Mouse (Mus musculus) hindbrain, postnatal 0 days (tissue): ENCODE measurements at regions not wholly inside any gene's neighbourhood (a gene's known extent, or its start where the extent isn't known, plus 50 kb on each side); places are given as distances from the start of the nearest gene placed in this dataset.

Experiments
- ATAC-seq: fragments of 200-750 bp; cut with Nextera tagmentation; 2 replicates; pipeline ENCODE4 v1.8.0; 2017; ENCODE audit warnings: mild to moderate bottlenecking, moderate TSS enrichment, moderate library complexity
- DNase-seq: peaks from one replicate; pipeline ENCODE4 v3.0.0-alpha.2; 2015; ENCODE audit warnings: low spot score
- H3K27ac ChIP-seq: fragments of 300-500 bp; sonication (generic); 2 replicates; pipeline ENCODE4 v1.5.1; 2014; ENCODE audit warnings: mild to moderate bottlenecking
- H3K27me3 ChIP-seq: fragments of 300-500 bp; sonication (generic); 2 replicates; pipeline ENCODE4 v1.6.1; 2014; ENCODE audit warnings: low read length, mixed read lengths; ENCODE audit not compliant: insufficient read depth
- H3K36me3 ChIP-seq: fragments of 300-500 bp; sonication (generic); 2 replicates; pipeline ENCODE4 v1.6.1; 2014; ENCODE audit warnings: low read length, mixed read lengths; ENCODE audit not compliant: insufficient read depth
- H3K4me1 ChIP-seq: fragments of 300-500 bp; sonication (generic); 2 replicates; pipeline ENCODE4 v1.6.1; 2014; ENCODE audit warnings: antibody characterized with exemption, low read length, mixed read lengths; ENCODE audit not compliant: insufficient read depth
- H3K4me2 ChIP-seq: fragments of 300-500 bp; sonication (generic); 2 replicates; pipeline ENCODE4 v1.6.1; 2014; ENCODE audit warnings: low read depth, mild to moderate bottlenecking, low read length, moderate library complexity, mixed read lengths
- H3K4me3 ChIP-seq: fragments of 300-500 bp; sonication (generic); 2 replicates; pipeline ENCODE4 v1.5.1; 2014; ENCODE audit warnings: low read length
- H3K9ac ChIP-seq: fragments of 300-500 bp; sonication (generic); replicated peaks from 2 replicates; pipeline ENCODE4 v1.6.1; 2014; ENCODE audit warnings: mild to moderate bottlenecking, low read length, moderate library complexity, mixed read lengths
- H3K9me3 ChIP-seq: fragments of 300-500 bp; sonication (generic); 2 replicates; pipeline ENCODE4 v1.6.1; 2016; ENCODE audit warnings: low read length, mixed read lengths
- CTCF ChIP-seq: IDR thresholded peaks from 2 replicates; pipeline ENCODE4 v1.5.1; 2016; ENCODE audit warnings: antibody characterized with exemption, control low read depth, low read depth
- WGBS: fragments of 180-500 bp; shearing (Covaris S2); extraction: QIAGEN DNeasy Blood & Tissue Kit; methylation state at CpG from one replicate; pipeline ENCODE4 v1.1.7; 2014; 5-methylcytosine and 5-hydroxymethylcytosine counted together

DNA sequence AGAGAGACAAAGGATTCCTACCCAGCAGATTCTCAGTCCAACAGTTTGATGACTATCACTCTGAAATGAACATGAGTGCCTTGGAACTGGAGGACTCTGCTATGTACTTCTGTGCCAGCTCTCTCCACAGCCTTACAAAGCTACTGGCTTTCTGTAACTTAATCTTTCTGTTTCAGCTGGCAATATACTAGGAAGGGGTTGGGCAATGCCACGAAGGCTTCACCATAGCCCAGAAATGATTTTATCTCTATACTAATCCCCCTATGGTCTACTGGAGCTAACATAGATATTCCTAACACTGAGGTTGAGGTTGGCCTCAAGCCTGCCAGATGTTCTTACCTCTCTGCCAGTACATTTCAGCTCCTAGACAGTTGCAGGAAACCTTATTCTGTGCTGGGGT is 78.6 kb upstream of the 2210010C04Rik start:
- no peak for TF ChIP-seq CTCF
- H3K9ac ChIP-seq, result no peak overlapping the region
- no peaks in the 10 kb centered on the region for H3K9me3 ChIP-seq
- no peak overlapping the region for H3K27ac ChIP-seq
- no peak overlapping the region for H3K4me2 ChIP-seq
- H3K27me3 ChIP-seq, result no peaks in the 10 kb centered on the region
- ATAC-seq (no peak), DNase-seq (no peak)
- no peak overlapping the region for H3K4me3 ChIP-seq
- H3K4me1 ChIP-seq, result no peaks in the 10 kb centered on the region
- no peaks in the 10 kb centered on the region for H3K36me3 ChIP-seq
- 61% methylated on average over 1 of the region's 1 CpGs for WGBS

DNA sequence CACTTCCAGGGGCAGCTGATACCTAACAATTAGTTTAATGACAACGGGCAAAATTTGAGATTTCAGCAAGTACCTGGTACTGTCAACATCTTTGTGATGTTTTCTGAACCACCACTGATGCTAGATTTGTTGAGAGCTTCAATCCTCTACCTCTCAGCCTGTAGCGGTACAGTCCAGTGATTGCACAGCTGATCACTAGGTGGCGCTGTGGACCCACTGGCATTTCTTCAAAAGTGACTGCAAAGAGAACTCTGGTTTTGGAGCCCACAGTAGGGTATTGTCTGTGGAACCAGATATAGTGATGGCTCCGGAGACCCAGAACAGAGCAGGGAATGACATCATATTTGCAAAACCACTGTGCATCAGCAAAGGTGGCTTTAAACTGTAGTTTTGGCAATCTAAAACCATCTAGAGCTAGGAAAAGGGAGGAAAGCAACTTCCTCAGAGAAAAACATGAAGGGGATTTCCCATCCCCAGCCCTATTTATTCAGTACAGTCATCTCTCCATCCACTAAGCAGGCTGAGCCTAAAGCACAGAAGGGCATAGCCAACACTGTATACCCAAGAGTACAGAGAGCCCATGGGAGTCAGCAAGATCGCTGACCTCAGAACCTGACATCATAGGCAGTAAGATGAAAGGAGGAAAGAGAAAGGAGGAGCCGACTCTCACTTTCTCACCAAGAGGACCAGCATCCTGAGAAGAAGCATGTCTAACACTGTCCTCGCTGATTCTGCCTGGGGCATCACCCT is 77.7 kb upstream of the 2210010C04Rik start:
- 50% methylated on average over 7 of the region's 7 CpGs for WGBS
- peak; percentile 69; the same call in 1 of the 2 replicates for ATAC-seq
- no peak overlapping the region for H3K27ac ChIP-seq
- peak; percentile 66 for DNase-seq
- no peaks in the 10 kb centered on the region for H3K36me3 ChIP-seq
- no peaks in the 10 kb centered on the region for H3K27me3 ChIP-seq
- H3K9me3 ChIP-seq, result no peaks in the 10 kb centered on the region
- H3K4me3 ChIP-seq, result no peak overlapping the region
- no peak overlapping the region for H3K9ac ChIP-seq
- no peaks in the 10 kb centered on the region for H3K4me1 ChIP-seq
- no peak overlapping the region for H3K4me2 ChIP-seq
- TF ChIP-seq CTCF, result peak; percentile 81

DNA sequence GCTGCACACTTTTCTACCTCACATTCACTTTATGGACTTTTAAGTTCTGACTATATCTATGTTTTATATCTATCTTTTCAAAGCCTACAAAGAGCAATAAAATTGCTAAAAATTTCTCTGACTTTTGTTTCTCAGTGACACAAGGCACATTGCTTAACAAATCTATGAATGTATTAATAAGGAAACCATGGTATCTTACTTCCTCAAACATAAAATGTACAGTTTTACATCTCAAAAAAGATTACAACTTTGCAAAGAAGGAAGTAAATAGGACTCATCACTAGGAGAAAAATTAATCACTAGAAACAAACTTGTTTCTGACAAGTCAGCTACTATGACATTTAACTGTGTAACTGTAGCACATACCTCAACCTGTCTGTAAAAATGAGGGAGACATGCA is 76.5 kb upstream of the 2210010C04Rik start:
- H3K27me3 ChIP-seq, result no peaks in the 10 kb centered on the region
- DNase-seq, result no peak
- H3K4me1 ChIP-seq, result no peaks in the 10 kb centered on the region
- TF ChIP-seq CTCF, result no peak
- no peak overlapping the region for H3K4me3 ChIP-seq
- no peak overlapping the region for H3K4me2 ChIP-seq
- no peaks in the 10 kb centered on the region for H3K36me3 ChIP-seq
- H3K9me3 ChIP-seq, result no peaks in the 10 kb centered on the region
- ATAC-seq, result no peak
- no peak overlapping the region for H3K9ac ChIP-seq
- H3K27ac ChIP-seq, result no peak overlapping the region

DNA sequence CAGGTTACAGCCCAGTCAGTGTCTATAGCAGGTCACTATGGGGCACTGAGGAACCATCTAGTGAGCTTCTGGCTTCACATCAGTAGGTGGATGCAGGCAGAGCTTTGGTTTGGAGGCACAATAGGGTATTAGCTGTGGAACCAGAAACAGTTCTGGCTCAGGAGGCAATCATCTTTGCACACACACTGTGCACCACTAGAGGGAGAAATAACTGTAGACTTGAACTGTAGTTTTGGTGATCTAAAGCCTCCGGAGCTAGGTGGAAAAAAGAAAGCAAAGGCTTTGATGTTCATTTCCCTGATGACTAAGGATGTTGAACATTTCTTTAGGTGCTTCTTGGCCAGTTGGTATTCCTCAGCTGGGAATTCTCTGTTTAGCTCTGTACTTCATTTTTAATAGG is 73.6 kb upstream of the 2210010C04Rik start:
- no peak overlapping the region for H3K4me2 ChIP-seq
- no peaks in the 10 kb centered on the region for H3K4me1 ChIP-seq
- H3K27ac ChIP-seq, result no peak overlapping the region
- no peak for TF ChIP-seq CTCF
- 69% methylated on average over 1 of the region's 1 CpGs for WGBS
- H3K9ac ChIP-seq, result no peak overlapping the region
- no peak overlapping the region for H3K4me3 ChIP-seq
- H3K9me3 ChIP-seq, result no peaks in the 10 kb centered on the region
- no peaks in the 10 kb centered on the region for H3K27me3 ChIP-seq
- DNase-seq (no peak), ATAC-seq (no peak)
- H3K36me3 ChIP-seq, result no peaks in the 10 kb centered on the region

DNA sequence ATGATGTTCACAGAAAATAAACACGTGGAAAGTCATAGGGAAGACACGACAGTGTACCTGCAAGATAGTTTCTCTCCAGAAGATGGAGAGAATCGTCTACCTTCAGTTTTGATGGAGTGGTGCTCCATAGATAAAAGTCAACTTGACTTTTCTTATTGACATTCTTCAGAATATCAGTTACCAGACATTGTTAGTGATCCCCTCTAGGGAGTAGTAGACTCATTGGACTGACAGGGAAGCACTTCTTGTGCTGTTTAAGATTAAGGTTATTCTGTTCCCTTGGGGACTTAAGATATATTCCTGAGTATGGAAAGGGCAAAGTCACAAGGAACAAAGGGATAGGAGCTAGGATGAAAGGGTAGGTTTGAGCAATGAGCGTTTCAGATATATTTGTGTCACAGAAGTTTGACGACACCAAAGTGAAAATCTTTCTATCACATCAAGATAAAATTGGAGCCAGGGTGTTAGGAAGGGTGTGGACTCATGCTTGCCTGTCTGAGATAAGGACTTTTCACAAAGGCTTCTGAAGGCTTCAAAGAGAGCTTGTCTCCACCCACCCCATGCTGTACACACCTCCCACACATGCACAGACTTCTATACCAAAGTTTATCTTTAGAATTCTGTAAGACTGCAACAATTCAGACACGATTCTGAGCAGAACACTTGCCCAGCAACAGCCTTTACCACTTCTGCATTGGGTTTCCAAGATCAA is 68.5 kb upstream of the 2210010C04Rik start:
- no peak for ATAC-seq
- H3K4me3 ChIP-seq, result no peak overlapping the region
- H3K27ac ChIP-seq, result no peak overlapping the region
- H3K36me3 ChIP-seq, result no peaks in the 10 kb centered on the region
- no peak overlapping the region for H3K9ac ChIP-seq
- no peaks in the 10 kb centered on the region for H3K27me3 ChIP-seq
- no peak overlapping the region for H3K4me2 ChIP-seq
- 82% methylated on average over 6 of the region's 6 CpGs for WGBS
- no peaks in the 10 kb centered on the region for H3K4me1 ChIP-seq
- no peak for DNase-seq
- H3K9me3 ChIP-seq, result no peaks in the 10 kb centered on the region
- no peak for TF ChIP-seq CTCF

DNA sequence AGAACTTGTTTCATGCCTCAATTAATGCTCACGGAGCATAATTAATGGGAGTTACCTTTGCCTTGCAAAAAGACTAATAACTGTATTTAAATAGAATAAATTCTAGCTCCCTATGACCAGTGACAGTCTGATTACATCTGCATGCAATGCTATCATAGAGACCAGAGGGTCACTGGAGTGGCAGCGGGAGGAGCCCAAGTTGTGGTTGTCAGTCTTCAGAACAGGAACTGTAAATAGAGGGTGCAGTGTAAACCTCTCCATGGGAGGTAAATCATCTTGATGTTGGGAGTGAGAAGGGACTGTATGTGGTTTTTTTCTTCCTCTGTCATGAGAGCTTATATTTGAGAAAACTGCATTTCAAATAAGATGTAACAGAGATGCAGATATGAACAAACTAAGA is 66.7 kb upstream of the 2210010C04Rik start:
- no peak for TF ChIP-seq CTCF
- no peaks in the 10 kb centered on the region for H3K9me3 ChIP-seq
- no peaks in the 10 kb centered on the region for H3K36me3 ChIP-seq
- no peaks in the 10 kb centered on the region for H3K27me3 ChIP-seq
- DNase-seq, result no peak
- no peak for ATAC-seq
- H3K9ac ChIP-seq, result no peak overlapping the region
- no peaks in the 10 kb centered on the region for H3K4me1 ChIP-seq
- no peak overlapping the region for H3K27ac ChIP-seq
- H3K4me2 ChIP-seq, result no peak overlapping the region
- H3K4me3 ChIP-seq, result no peak overlapping the region
- 76% methylated on average over 2 of the region's 2 CpGs for WGBS

DNA sequence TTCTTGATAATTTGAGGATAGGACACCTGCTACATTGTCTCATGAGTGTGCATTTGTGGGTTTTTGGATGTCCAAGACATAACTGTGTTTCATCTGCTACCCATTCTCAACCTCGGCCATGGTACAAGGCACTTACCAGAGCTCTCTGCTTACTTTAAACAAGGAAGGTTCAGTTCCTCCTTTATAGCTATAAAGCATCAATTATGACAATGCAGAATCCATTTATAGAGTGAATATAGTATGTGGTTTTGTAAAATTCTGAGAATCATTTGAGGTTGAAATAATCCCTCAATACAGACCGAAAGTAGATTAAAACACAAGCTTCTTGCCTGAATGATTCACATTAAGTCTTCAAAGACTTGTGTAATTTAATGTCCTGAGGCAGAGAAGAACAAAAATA is 64.9 kb upstream of the 2210010C04Rik start:
- H3K4me1 ChIP-seq, result no peaks in the 10 kb centered on the region
- H3K36me3 ChIP-seq, result no peaks in the 10 kb centered on the region
- no peaks in the 10 kb centered on the region for H3K9me3 ChIP-seq
- H3K9ac ChIP-seq, result no peak overlapping the region
- no peak overlapping the region for H3K4me2 ChIP-seq
- no peak for TF ChIP-seq CTCF
- ATAC-seq, result no peak
- no peaks in the 10 kb centered on the region for H3K27me3 ChIP-seq
- no peak overlapping the region for H3K4me3 ChIP-seq
- H3K27ac ChIP-seq, result no peak overlapping the region
- no peak for DNase-seq
- WGBS, result 86% methylated on average over 2 of the region's 2 CpGs
